Mouse (Mus musculus) olfactory bulb, adult 2 months (tissue): Measurements from ENCODE around the gene Rnpepl1.

ENCODE experiments used
- CTCF ChIP-seq: fragments of 200-500 bp; IDR thresholded peaks from 2 replicates; pipeline ENCODE4 v1.5.1; 2012; ENCODE audit warnings: low read depth, mild to moderate bottlenecking, low read length, moderate library complexity; ENCODE audit not compliant: insufficient read depth
- POLR2A ChIP-seq: fragments of 200-500 bp; IDR thresholded peaks from 2 replicates; pipeline ENCODE4 v1.6.1; 2012; ENCODE audit warnings: mild to moderate bottlenecking, low read depth, low read length, moderate library complexity; ENCODE audit not compliant: insufficient read depth

GRCm38 (mm10) chr1:92911721-92912138, 1.1 kb downstream of the Rnpepl1 start:
- TF ChIP-seq POLR2A (no peak), CTCF (no peak)
